Mouse (Mus musculus): ENCODE results near the gene Clec12b. TPM values are rescaled to one million over a fixed set of nuclear protein-coding genes. Genes with fewer than 3 reads are reported as not detected.

Clec12b gene
- 0.04 and 0.06 TPM in 2 replicates for polyA plus RNA-seq (2012; rRNA removed)

DNA sequence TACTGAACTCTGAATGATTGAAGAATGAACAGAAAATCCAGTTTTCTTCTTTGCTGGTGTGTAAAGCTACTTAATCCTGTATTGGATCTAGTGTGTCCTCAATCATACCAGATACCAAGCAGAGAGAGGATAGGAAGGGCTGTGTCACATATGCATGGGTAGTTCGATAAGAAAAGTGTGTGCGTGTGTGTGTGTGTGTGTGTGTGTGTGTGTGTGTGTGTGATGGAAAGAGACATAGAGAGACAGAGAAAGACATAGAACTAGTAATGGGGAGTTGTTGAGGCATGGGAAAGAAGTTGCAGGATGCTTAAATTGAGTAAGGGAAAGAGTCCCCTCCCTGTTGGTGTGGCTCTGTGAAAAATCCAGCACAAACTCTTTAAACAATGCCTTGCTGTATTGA lies at the start of gene Clec12b:
Clec12b (minus strand) TSS at position 101 of the 400 bp plus-strand sequence.

GRCm38 (mm10) chr6:129408562-129408961 lies 22.9 kb upstream of the Clec12b start, which contains the start of gene Clec9a:
Gene Clec9a (plus strand): TSS chr6:129408862.

DNA sequence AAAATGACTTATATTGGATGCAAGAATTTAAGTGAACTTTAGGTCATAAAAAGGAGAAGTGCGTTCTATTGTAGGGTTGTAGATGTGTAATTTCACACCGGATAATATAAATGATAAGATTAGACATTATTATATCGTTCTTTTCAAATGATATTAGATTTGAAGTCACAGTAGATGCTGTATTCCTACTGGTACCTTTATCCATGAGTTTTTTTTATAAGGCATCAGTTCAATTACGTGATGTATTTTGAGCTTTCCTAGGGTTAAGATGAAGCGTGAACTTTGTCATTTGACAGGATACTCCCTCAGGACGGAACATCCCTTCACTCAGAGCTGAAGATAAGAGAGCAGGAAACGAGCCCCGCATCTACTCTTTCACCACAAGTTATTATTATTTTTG lies 11.3 kb upstream of the Clec12b start, which contains the start of gene Clec1b:
Clec1b (plus strand) TSS at position 301 of the 400 bp plus-strand sequence.

DNA sequence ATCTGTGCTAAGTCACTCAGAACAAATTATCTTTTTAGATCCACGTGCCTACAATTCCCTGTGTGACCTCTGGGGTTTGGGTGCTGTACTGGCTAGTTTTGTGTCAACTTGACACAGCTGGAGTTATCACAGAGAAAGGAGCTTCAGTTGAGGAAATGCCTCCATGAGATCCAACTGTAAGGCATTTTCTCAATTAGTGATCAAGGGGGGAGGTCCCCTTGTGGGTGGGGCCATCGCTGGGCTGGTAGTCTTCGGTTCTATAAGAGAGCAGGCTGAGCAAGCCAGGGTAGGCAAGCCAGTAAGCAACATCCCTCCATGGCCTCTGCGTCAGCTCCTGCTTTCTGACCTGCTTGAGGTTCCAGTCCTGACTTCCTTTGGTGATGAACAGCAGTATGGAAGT lies 43.3 kb downstream of the Clec12b start, which contains the start of gene Clec12a:
Clec12a (plus strand) TSS at position 301 of the 400 bp plus-strand sequence.

GRCm38 (mm10) chr6:129331610-129332009 lies 54.1 kb downstream of the Clec12b start, which contains the start of gene 4922502D21Rik:
Gene 4922502D21Rik (minus strand): TSS chr6:129331796.

Other genes with a start within 250 kb of the Clec12b start
- gene Clec2d, start 205.3 kb downstream of the Clec12b start, polyA plus RNA-seq (2012; rRNA removed): 49.0 and 54.7 TPM in 2 replicates
- 0.96 and 1.2 TPM in 2 replicates for gene Cd69, start 110.4 kb downstream of the Clec12b start, polyA plus RNA-seq (2012; rRNA removed)
- gene 4922502D21Rik, start 54.1 kb downstream of the Clec12b start, polyA plus RNA-seq (2012; rRNA removed): 0.02 and 0.03 TPM in 2 replicates
- 11.2 and 14.1 TPM in 2 replicates for gene Clec12a, start 43.2 kb downstream of the Clec12b start, polyA plus RNA-seq (2012; rRNA removed)
- 15.9 and 16.5 TPM in 2 replicates for gene Clec1b, start 11.4 kb upstream of the Clec12b start, polyA plus RNA-seq (2012; rRNA removed)
- 2.0 TPM in 2 replicates for gene Clec9a, start 23.0 kb upstream of the Clec12b start, polyA plus RNA-seq (2012; rRNA removed)
- 0.17 and 0.26 TPM in 2 replicates for gene Clec1a, start 66.1 kb upstream of the Clec12b start, polyA plus RNA-seq (2012; rRNA removed)
- gene Olr1, start 121.3 kb upstream of the Clec12b start, polyA plus RNA-seq (2012; rRNA removed): 1.2 and 2.1 TPM in 2 replicates
- gene Tmem52b, start 126.7 kb upstream of the Clec12b start, polyA plus RNA-seq (2012; rRNA removed): 0.01 TPM in 1 of 2 replicates, not detected in the other
- gene Gabarapl1, start 147.3 kb upstream of the Clec12b start, polyA plus RNA-seq (2012; rRNA removed): 29.6 and 32.6 TPM in 2 replicates
- 0.14 and 0.29 TPM in 2 replicates for gene Klre1, start 192.0 kb upstream of the Clec12b start, polyA plus RNA-seq (2012; rRNA removed)
- gene Klrd1, start 205.9 kb upstream of the Clec12b start, polyA plus RNA-seq (2012; rRNA removed): 1.0 and 1.3 TPM in 2 replicates
- 0.71 and 1.2 TPM in 2 replicates for gene Klrk1, start 238.0 kb upstream of the Clec12b start, polyA plus RNA-seq (2012; rRNA removed)